Mouse (Mus musculus) cortical plate, adult 2 months (tissue): ENCODE data around the gene Idi1.
"Not testable (repeated sequence)": the region's sequence is repeated elsewhere in the genome, so short reads cannot be mapped to it uniquely, and the experiment has no call there.

Source experiments
- CTCF ChIP-seq: fragments of 200-500 bp; IDR thresholded peaks from 2 replicates; pipeline ENCODE4 v1.5.1; 2011; ENCODE audit warnings: mild to moderate bottlenecking, control low read depth, low read length; ENCODE audit not compliant: insufficient read depth; ENCODE audit errors: extremely low read depth
- POLR2A ChIP-seq: fragments of 200-500 bp; IDR thresholded peaks from 2 replicates; pipeline ENCODE4 v1.6.1; 2011; ENCODE audit warnings: mild to moderate bottlenecking, low read length, control low read depth; ENCODE audit not compliant: insufficient read depth; ENCODE audit errors: extremely low read depth

GRCm38 (mm10) chr13:8841846-8842245 lies 43.5 kb upstream of the Idi1 start:
- not testable (repeated sequence) for TF ChIP-seq POLR2A, CTCF
